Mouse (Mus musculus): ENCODE measurements around the gene Ing4. TPM values are rescaled to one million over a fixed set of nuclear protein-coding genes. Genes with fewer than 3 reads are reported as not detected.

Ing4 gene
- polyA plus RNA-seq, 1 experiment from 2014 or later: 153 TPM

DNA sequence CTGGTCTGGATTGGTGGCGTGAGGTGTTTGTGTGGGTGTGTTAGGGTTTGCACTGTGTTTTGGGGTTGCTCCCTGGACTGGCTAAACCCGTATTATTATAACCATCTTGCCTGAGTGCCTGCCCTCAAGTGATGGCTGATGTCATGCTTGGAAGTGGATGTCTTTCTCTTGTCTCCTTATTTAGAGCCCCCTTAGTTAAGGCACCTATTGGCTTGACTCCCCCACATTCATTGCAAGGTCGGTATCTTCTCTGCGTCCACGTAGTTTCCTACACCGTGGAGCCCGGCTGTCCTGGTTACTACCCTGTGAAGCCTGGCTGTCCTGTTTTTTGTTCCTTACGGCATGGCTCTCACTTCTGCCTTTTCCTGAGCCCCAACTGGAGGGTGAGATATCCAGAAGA, 58.4 kb downstream of the Ing4 start:
- WGBS: 66% methylated on average over 8 of the region's 8 CpGs
- H3K4me1 ChIP-seq (replicated peaks): peaks cover 63% of the 10 kb centered on the region
- H3K27me3 ChIP-seq (ENCODE audit: insufficient read depth, poor library complexity, severe bottlenecking): no peaks in the 10 kb centered on the region
- H3K27ac ChIP-seq: peak overlapping the region; percentile 98
- no peaks in the 10 kb centered on the region for H3K9me3 ChIP-seq
- no peak for DNase-seq (ENCODE audit: low spot score)
- peaks cover 57% of the 10 kb centered on the region for H3K36me3 ChIP-seq
- peak overlapping the region; percentile 100 for H3K4me3 ChIP-seq

DNA sequence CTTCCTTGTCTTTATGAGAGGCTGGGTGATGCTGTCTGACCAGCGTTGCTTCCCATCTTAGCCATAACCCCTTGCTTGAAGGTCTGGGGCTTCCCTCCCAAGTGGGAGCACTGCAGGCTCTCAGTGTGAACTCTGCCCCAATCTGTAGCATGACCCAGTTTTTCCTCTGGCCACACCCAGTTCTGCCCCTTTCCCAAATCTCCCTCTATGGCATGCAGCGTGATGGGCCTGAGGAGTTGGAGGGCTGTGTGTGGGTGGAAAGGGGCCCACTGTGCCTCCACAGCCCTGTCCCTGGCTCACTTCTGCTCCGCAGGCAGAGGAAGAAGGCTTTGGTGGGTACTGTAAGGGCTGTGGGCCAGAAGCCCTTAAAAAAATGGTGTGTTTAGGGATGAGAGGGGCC, 59.0 kb downstream of the Ing4 start:
- peak overlapping the region; percentile 100 for H3K4me3 ChIP-seq
- peak overlapping the region; percentile 98 for H3K27ac ChIP-seq
- DNase-seq (ENCODE audit: low spot score): no peak
- peaks cover 63% of the 10 kb centered on the region for H3K36me3 ChIP-seq
- 62% methylated on average over 3 of the region's 3 CpGs for WGBS
- H3K27me3 ChIP-seq (ENCODE audit: insufficient read depth, poor library complexity, severe bottlenecking): no peaks in the 10 kb centered on the region
- H3K9me3 ChIP-seq: no peaks in the 10 kb centered on the region
- peaks cover 63% of the 10 kb centered on the region for H3K4me1 ChIP-seq (replicated peaks)

Other genes with a start within 250 kb of the Ing4 start
- 8.3 and 8.7 TPM in 2 replicates for gene Spsb2, start 231.1 kb upstream of the Ing4 start, polyA plus RNA-seq (2016; fragmentation: Nextera tagmentation; extraction: Ambion mirVana)
- 794 and 931 TPM in 2 replicates for gene Tpi1, start 225.5 kb upstream of the Ing4 start, polyA plus RNA-seq (2016; fragmentation: Nextera tagmentation; extraction: Ambion mirVana)
- 206 and 211 TPM in 2 replicates for gene Usp5, start 210.3 kb upstream of the Ing4 start, polyA plus RNA-seq (2016; fragmentation: Nextera tagmentation; extraction: Ambion mirVana)
- 232 and 255 TPM in 2 replicates for gene Cdca3, start 210.2 kb upstream of the Ing4 start, polyA plus RNA-seq (2016; fragmentation: Nextera tagmentation; extraction: Ambion mirVana)
- 0.44 and 0.76 TPM in 2 replicates for gene Gnb3, start 199.5 kb upstream of the Ing4 start, polyA plus RNA-seq (2016; fragmentation: Nextera tagmentation; extraction: Ambion mirVana)
- gene P3h3, start 182.0 kb upstream of the Ing4 start, polyA plus RNA-seq (2016; fragmentation: Nextera tagmentation; extraction: Ambion mirVana): 12.6 and 13.4 TPM in 2 replicates
- 2.3 and 5.0 TPM in 2 replicates for gene Gpr162, start 175.8 kb upstream of the Ing4 start, polyA plus RNA-seq (2016; fragmentation: Nextera tagmentation; extraction: Ambion mirVana)
- not detected in 2 replicates for gene Cd4, start 151.5 kb upstream of the Ing4 start, polyA plus RNA-seq (2016; fragmentation: Nextera tagmentation; extraction: Ambion mirVana)
- gene Lag3, start 128.1 kb upstream of the Ing4 start, polyA plus RNA-seq (2016; fragmentation: Nextera tagmentation; extraction: Ambion mirVana): 1.1 and 1.3 TPM in 2 replicates
- 271 and 416 TPM in 2 replicates for gene Ptms, start 119.7 kb upstream of the Ing4 start, polyA plus RNA-seq (2016; fragmentation: Nextera tagmentation; extraction: Ambion mirVana)
- gene Mlf2, start 108.4 kb upstream of the Ing4 start, polyA plus RNA-seq (2016; fragmentation: Nextera tagmentation; extraction: Ambion mirVana): 417 and 499 TPM in 2 replicates
- 130 and 138 TPM in 2 replicates for gene Cops7a, start 74.2 kb upstream of the Ing4 start, polyA plus RNA-seq (2016; fragmentation: Nextera tagmentation; extraction: Ambion mirVana)
- 0.85 and 2.4 TPM in 2 replicates for gene Pianp, start 43.1 kb upstream of the Ing4 start, polyA plus RNA-seq (2016; fragmentation: Nextera tagmentation; extraction: Ambion mirVana)
- 8.7 and 12.8 TPM in 2 replicates for gene Zfp384, start 30.6 kb upstream of the Ing4 start, polyA plus RNA-seq (2016; fragmentation: Nextera tagmentation; extraction: Ambion mirVana)
- 13.1 and 15.5 TPM in 2 replicates for gene Acrbp, start 9.9 kb downstream of the Ing4 start, polyA plus RNA-seq (2016; fragmentation: Nextera tagmentation; extraction: Ambion mirVana)
- 0.10 TPM in 1 of 2 replicates, not detected in the other for gene Lpar5, start 28.2 kb downstream of the Ing4 start, polyA plus RNA-seq (2016; fragmentation: Nextera tagmentation; extraction: Ambion mirVana)
- 95.7 and 97.6 TPM in 2 replicates for gene Chd4, start 56.2 kb downstream of the Ing4 start, polyA plus RNA-seq (2016; fragmentation: Nextera tagmentation; extraction: Ambion mirVana)
- 67.6 and 83.8 TPM in 2 replicates for gene Nop2, start 92.1 kb downstream of the Ing4 start, polyA plus RNA-seq (2016; fragmentation: Nextera tagmentation; extraction: Ambion mirVana)
- gene Iffo1, start 105.5 kb downstream of the Ing4 start, polyA plus RNA-seq (2016; fragmentation: Nextera tagmentation; extraction: Ambion mirVana): 12.5 and 18.3 TPM in 2 replicates
- gene Gapdh, start 126.7 kb downstream of the Ing4 start, polyA plus RNA-seq (2016; fragmentation: Nextera tagmentation; extraction: Ambion mirVana): 2,613 and 2,865 TPM in 2 replicates
- 199 and 233 TPM in 2 replicates for gene Ncapd2, start 151.9 kb downstream of the Ing4 start, polyA plus RNA-seq (2016; fragmentation: Nextera tagmentation; extraction: Ambion mirVana)
- 206 and 213 TPM in 2 replicates for gene Mrpl51, start 152.0 kb downstream of the Ing4 start, polyA plus RNA-seq (2016; fragmentation: Nextera tagmentation; extraction: Ambion mirVana)
- gene Vamp1, start 175.8 kb downstream of the Ing4 start, polyA plus RNA-seq (2016; fragmentation: Nextera tagmentation; extraction: Ambion mirVana): 3.3 and 3.9 TPM in 2 replicates
- gene Tapbpl, start 192.1 kb downstream of the Ing4 start, polyA plus RNA-seq (2016; fragmentation: Nextera tagmentation; extraction: Ambion mirVana): 1.9 TPM in 2 replicates
- 1.2 TPM in 2 replicates for gene Cd27, start 197.2 kb downstream of the Ing4 start, polyA plus RNA-seq (2016; fragmentation: Nextera tagmentation; extraction: Ambion mirVana)
- gene Tuba3a, start 246.3 kb downstream of the Ing4 start, polyA plus RNA-seq (2016; fragmentation: Nextera tagmentation; extraction: Ambion mirVana): 0.17 TPM in 1 of 2 replicates, not detected in the other

Data from hindbrain, embryonic 10.5 days (tissue).